Mouse (Mus musculus): ENCODE measurements around the gene Lmbr1l. TPM values are rescaled to one million over a fixed set of nuclear protein-coding genes. Genes with fewer than 3 reads are reported as not detected.

Gene Lmbr1l
- total RNA-seq, 2 experiments from 2014 or later, result 12.6 to 16.6 TPM

Other genes with a start within 250 kb of the Lmbr1l start
- 10 to 100 TPM; 29.4 to 32.6 TPM for gene Rnd1, start 240.8 kb downstream of the Lmbr1l start, total RNA-seq (2021)
- gene Ccdc65, start 210.0 kb downstream of the Lmbr1l start, total RNA-seq (2021), result 10 to 100 TPM; 12.5 to 14.4 TPM
- gene Fkbp11, start 190.0 kb downstream of the Lmbr1l start, total RNA-seq (2021), result 1 to 10 TPM; 1.5 to 2.1 TPM
- 100 to 1,000 TPM; 721 to 734 TPM for gene Arf3, start 155.0 kb downstream of the Lmbr1l start, total RNA-seq (2021)
- 1 to 10 TPM in 1 of 2 experiments, under 1 TPM in 1; 0.59 to 1.1 TPM for gene Wnt10b, start 140.1 kb downstream of the Lmbr1l start, total RNA-seq (2021)
- not detected for gene Wnt1, start 128.4 kb downstream of the Lmbr1l start, total RNA-seq (2021)
- 100 to 1,000 TPM; 827 to 848 TPM for gene Ddn, start 108.7 kb downstream of the Lmbr1l start, total RNA-seq (2021)
- gene Prkag1, start 86.7 kb downstream of the Lmbr1l start, total RNA-seq (2021), result 10 to 100 TPM; 49.1 to 50.0 TPM
- gene Kmt2d, start 47.0 kb downstream of the Lmbr1l start, total RNA-seq (2021), result 10 to 100 TPM; 69.9 to 98.8 TPM
- gene Rhebl1, start 23.7 kb downstream of the Lmbr1l start, total RNA-seq (2021), result 10 to 100 TPM in 1 of 2 experiments, 1 to 10 TPM in 1; 9.0 to 10.5 TPM
- under 1 TPM in 1 of 2 experiments, not detected in 1; 0.35 TPM for gene Dhh, start 19.7 kb downstream of the Lmbr1l start, total RNA-seq (2021)
- gene Tuba1b, start 16.3 kb upstream of the Lmbr1l start, total RNA-seq (2021), result 100 to 1,000 TPM; 509 to 602 TPM
- not detected for gene Gm49450, start 35.3 kb upstream of the Lmbr1l start, total RNA-seq (2021)
- 1,000 to 10,000 TPM in 1 of 2 experiments, 100 to 1,000 TPM in 1; 932 to 1,107 TPM for gene Tuba1a, start 35.5 kb upstream of the Lmbr1l start, total RNA-seq (2021)
- gene Tuba1c, start 111.7 kb upstream of the Lmbr1l start, total RNA-seq (2021), result 10 to 100 TPM; 60.3 to 78.5 TPM
- gene Prph, start 136.9 kb upstream of the Lmbr1l start, total RNA-seq (2021), result 1 to 10 TPM in 1 of 2 experiments, under 1 TPM in 1; 0.97 to 1.8 TPM
- gene Troap, start 156.3 kb upstream of the Lmbr1l start, total RNA-seq (2021), result under 1 TPM in 1 of 2 experiments, not detected in 1; 0.32 TPM
- not detected for gene C1ql4, start 169.6 kb upstream of the Lmbr1l start, total RNA-seq (2021)
- gene Dnajc22, start 174.9 kb upstream of the Lmbr1l start, total RNA-seq (2021), result under 1 TPM; 0.25 to 0.27 TPM
- 10 to 100 TPM; 35.2 to 37.5 TPM for gene Spats2, start 207.7 kb upstream of the Lmbr1l start, total RNA-seq (2021)

Measured in left cerebral cortex, postnatal 36 days (tissue).